Mouse (Mus musculus) midbrain, embryonic 15.5 days (tissue): ENCODE measurements around the gene Tbc1d9b. TPM values are rescaled to one million over a fixed set of nuclear protein-coding genes. Genes with fewer than 3 reads are reported as not detected.

ENCODE experiments used
- ATAC-seq: fragments of 200-750 bp; cut with Nextera tagmentation; replicated peaks from 2 replicates; pipeline ENCODE4 v1.8.0; 2017; ENCODE audit warnings: moderate TSS enrichment
- H3K27ac ChIP-seq: fragments of 300-500 bp; sonication (generic); 2 replicates; pipeline ENCODE4 v1.5.1; 2015; ENCODE audit warnings: mild to moderate bottlenecking, inconsistent platforms
- H3K27me3 ChIP-seq: fragments of 300-500 bp; sonication (generic); replicated peaks from 2 replicates; pipeline ENCODE4 v1.6.1; 2015; ENCODE audit warnings: inconsistent platforms
- H3K36me3 ChIP-seq: fragments of 300-500 bp; sonication (generic); replicated peaks from 2 replicates; pipeline ENCODE4 v1.6.1; 2015; ENCODE audit warnings: inconsistent platforms
- H3K4me1 ChIP-seq: fragments of 300-500 bp; sonication (generic); 2 replicates; pipeline ENCODE4 v1.6.1; 2015; ENCODE audit warnings: inconsistent platforms
- H3K4me2 ChIP-seq: fragments of 300-500 bp; sonication (generic); 2 replicates; pipeline ENCODE4 v1.6.1; 2015; ENCODE audit warnings: inconsistent platforms, mild to moderate bottlenecking, moderate library complexity
- H3K4me3 ChIP-seq: fragments of 300-500 bp; sonication (generic); 2 replicates; pipeline ENCODE4 v1.5.1; 2015; ENCODE audit warnings: mild to moderate bottlenecking, inconsistent platforms
- H3K9ac ChIP-seq: fragments of 300-500 bp; sonication (generic); 2 replicates; pipeline ENCODE4 v1.6.1; 2015; ENCODE audit warnings: mild to moderate bottlenecking, inconsistent platforms
- H3K9me3 ChIP-seq: fragments of 300-500 bp; sonication (generic); 2 replicates; pipeline ENCODE4 v1.6.1; 2016; ENCODE audit warnings: inconsistent platforms
- WGBS: fragments of 180-500 bp; shearing (Covaris S2); methylation state at CpG from one replicate; pipeline ENCODE4 v1.1.7; 2015; ENCODE audit warnings: mixed read lengths; 5-methylcytosine and 5-hydroxymethylcytosine counted together
- polyA plus RNA-seq: library from polyadenylated mRNA; unstranded; fragments of >200 nt; fragmentation: Nextera tagmentation; extraction: Ambion mirVana; gene quantifications from 2 replicates; pipeline ENCODE4 v1.2.1, GENCODE M21; 2015

Tbc1d9b gene
- polyA plus RNA-seq, 1 experiment from 2014 or later = 43.2 TPM

- no peak for ATAC-seq
- Histone ChIP-seq H3K36me3 (no peaks in the 10 kb centered on the region), H3K4me2 (no peak overlapping the region), H3K4me3 (no peak overlapping the region), H3K9me3 (no peaks in the 10 kb centered on the region), H3K27ac (no peak overlapping the region), H3K4me1 (peaks cover 24% of the 10 kb centered on the region), H3K9ac (no peak overlapping the region), H3K27me3 (no peaks in the 10 kb centered on the region)
- 65% methylated on average over 4 of the region's 4 CpGs for WGBS
Observed at GRCm38 (mm10) chr11:50217811-50218210, 86.6 kb downstream of the Tbc1d9b start.

- H3K27ac ChIP-seq = no peak overlapping the region
- no peaks in the 10 kb centered on the region for H3K36me3 ChIP-seq
- H3K4me1 ChIP-seq = peaks cover 29% of the 10 kb centered on the region
- no peaks in the 10 kb centered on the region for H3K27me3 ChIP-seq
- 53% methylated on average over 2 of the region's 2 CpGs for WGBS
- no peaks in the 10 kb centered on the region for H3K9me3 ChIP-seq
- no peak for ATAC-seq
- no peak overlapping the region for H3K4me3 ChIP-seq
- no peak overlapping the region for H3K4me2 ChIP-seq
- H3K9ac ChIP-seq = no peak overlapping the region
Observed at GRCm38 (mm10) chr11:50219833-50220232, 88.6 kb downstream of the Tbc1d9b start.

Other genes with a start within 250 kb of the Tbc1d9b start
- gene Rasgef1c, start 229.6 kb upstream of the Tbc1d9b start, polyA plus RNA-seq = 28.0 and 29.8 TPM in 2 replicates
- gene Rnf130, start 106.0 kb upstream of the Tbc1d9b start, polyA plus RNA-seq = 67.9 and 68.2 TPM in 2 replicates
- gene Mrnip, start 43.0 kb downstream of the Tbc1d9b start, polyA plus RNA-seq = 38.1 and 39.3 TPM in 2 replicates
- gene Sqstm1, start 79.4 kb downstream of the Tbc1d9b start, polyA plus RNA-seq = 392 and 438 TPM in 2 replicates
- gene Mgat4b, start 79.5 kb downstream of the Tbc1d9b start, polyA plus RNA-seq = 54.6 and 57.9 TPM in 2 replicates
- gene Ltc4s, start 107.2 kb downstream of the Tbc1d9b start, polyA plus RNA-seq = 1.9 and 2.3 TPM in 2 replicates
- gene Maml1, start 160.9 kb downstream of the Tbc1d9b start, polyA plus RNA-seq = 3.8 and 4.1 TPM in 2 replicates
- 258 and 266 TPM in 2 replicates for gene Canx, start 194.3 kb downstream of the Tbc1d9b start, polyA plus RNA-seq
- gene Cby3, start 223.1 kb downstream of the Tbc1d9b start, polyA plus RNA-seq = 1.2 and 1.6 TPM in 2 replicates
- 509 and 525 TPM in 2 replicates for gene Hnrnph1, start 245.6 kb downstream of the Tbc1d9b start, polyA plus RNA-seq